Mouse (Mus musculus) limb, embryonic 15.5 days (tissue): ENCODE results near the gene Gm16427. TPM values are rescaled to one million over a fixed set of nuclear protein-coding genes. Genes with fewer than 3 reads are reported as not detected.
"Not testable (repeated sequence)": the region's sequence is repeated elsewhere in the genome, so short reads cannot be mapped to it uniquely, and the experiment has no call there.

Experiments used
- ATAC-seq: fragments of 200-750 bp; cut with Nextera tagmentation; 2 replicates; pipeline ENCODE4 v1.8.0; 2017; ENCODE audit warnings: low read depth, moderate TSS enrichment; ENCODE audit not compliant: insufficient number of reproducible peaks, low FRiP score, low TSS enrichment
- H3K27ac ChIP-seq: fragments of 300-500 bp; sonication (generic); 2 replicates; pipeline ENCODE4 v1.5.1; 2015; ENCODE audit warnings: moderate library complexity, mild to moderate bottlenecking, inconsistent platforms
- H3K27me3 ChIP-seq: fragments of 300-500 bp; sonication (generic); 2 replicates; pipeline ENCODE4 v1.6.1; 2015; ENCODE audit warnings: inconsistent platforms
- H3K36me3 ChIP-seq: fragments of 300-500 bp; sonication (generic); 2 replicates; pipeline ENCODE4 v1.6.1; 2015; ENCODE audit warnings: inconsistent platforms
- H3K4me1 ChIP-seq: fragments of 300-500 bp; sonication (generic); 2 replicates; pipeline ENCODE4 v1.6.1; 2015; ENCODE audit warnings: inconsistent platforms
- H3K4me2 ChIP-seq: fragments of 300-500 bp; sonication (generic); 2 replicates; pipeline ENCODE4 v1.6.1; 2015; ENCODE audit warnings: mild to moderate bottlenecking, inconsistent platforms
- H3K4me3 ChIP-seq: fragments of 300-500 bp; sonication (generic); 2 replicates; pipeline ENCODE4 v1.5.1; 2015; ENCODE audit warnings: mild to moderate bottlenecking, inconsistent platforms
- H3K9ac ChIP-seq: fragments of 300-500 bp; sonication (generic); 2 replicates; pipeline ENCODE4 v1.6.1; 2015; ENCODE audit warnings: inconsistent platforms
- H3K9me3 ChIP-seq: fragments of 300-500 bp; sonication (generic); 2 replicates; pipeline ENCODE4 v1.6.1; 2016; ENCODE audit warnings: inconsistent platforms
- WGBS: fragments of 180-500 bp; shearing (Covaris S2); methylation state at CpG from one replicate; pipeline ENCODE4 v1.1.7; 2015; 5-methylcytosine and 5-hydroxymethylcytosine counted together
- polyA plus RNA-seq: library from polyadenylated mRNA; unstranded; fragments of >200 nt; fragmentation: Nextera tagmentation; extraction: Ambion mirVana; gene quantifications from 2 replicates; pipeline ENCODE4 v1.2.1, GENCODE M21; 2015

The Gm16427 gene
- not detected in 2 replicates for polyA plus RNA-seq

GRCm38 (mm10) chr5:93540100-93540499 lies at the start of gene Gm16427:
Gene Gm16427, minus strand, starts transcription at chr5:93540200.
- 84% methylated on average over 2 of the region's 3 CpGs for WGBS
- not testable (repeated sequence) for H3K27ac ChIP-seq, H3K9me3 ChIP-seq, H3K4me2 ChIP-seq, H3K36me3 ChIP-seq, H3K9ac ChIP-seq, ATAC-seq, H3K27me3 ChIP-seq, H3K4me3 ChIP-seq, H3K4me1 ChIP-seq

Other genes starting within 250 kb of the Gm16427 start
- gene C87414, start 131.4 kb upstream of the Gm16427 start, polyA plus RNA-seq, result not detected in 2 replicates